Mouse (Mus musculus) kidney, embryonic 16.5 days (tissue): Measurements from ENCODE around the gene Rhobtb3. TPM values are rescaled to one million over a fixed set of nuclear protein-coding genes. Genes with fewer than 3 reads are reported as not detected.
"Not testable (repeated sequence)": the region's sequence is repeated elsewhere in the genome, so short reads cannot be mapped to it uniquely, and the experiment has no call there.

Experiments
- ATAC-seq: fragments of 200-750 bp; cut with Nextera tagmentation; 2 replicates; pipeline ENCODE4 v1.8.0; 2017; ENCODE audit warnings: moderate TSS enrichment; ENCODE audit not compliant: low FRiP score, low TSS enrichment
- H3K27ac ChIP-seq: fragments of 300-500 bp; sonication (generic); 2 replicates; pipeline ENCODE4 v1.5.1; 2014; ENCODE audit warnings: low read length
- H3K27me3 ChIP-seq: fragments of 300-500 bp; sonication (generic); 2 replicates; pipeline ENCODE4 v1.6.1; 2014; ENCODE audit warnings: low read length, control low read depth, mixed read lengths; ENCODE audit not compliant: insufficient read depth
- H3K36me3 ChIP-seq: fragments of 300-500 bp; sonication (generic); 2 replicates; pipeline ENCODE4 v1.6.1; 2014; ENCODE audit warnings: low read length, control low read depth, mixed read lengths; ENCODE audit not compliant: insufficient read depth
- H3K4me1 ChIP-seq: fragments of 300-500 bp; sonication (generic); 2 replicates; pipeline ENCODE4 v1.6.1; 2014; ENCODE audit warnings: low read length, control low read depth, mixed read lengths; ENCODE audit not compliant: insufficient read depth
- H3K4me2 ChIP-seq: fragments of 300-500 bp; sonication (generic); replicated peaks from 2 replicates; pipeline ENCODE4 v1.6.1; 2014; ENCODE audit warnings: low read depth, low read length
- H3K4me3 ChIP-seq: fragments of 300-500 bp; sonication (generic); 2 replicates; pipeline ENCODE4 v1.5.1; 2014; ENCODE audit warnings: mild to moderate bottlenecking, low read length
- H3K9ac ChIP-seq: fragments of 300-500 bp; sonication (generic); replicated peaks from 2 replicates; pipeline ENCODE4 v1.6.1; 2014; ENCODE audit warnings: low read length
- H3K9me3 ChIP-seq: fragments of 300-500 bp; sonication (generic); 2 replicates; pipeline ENCODE4 v1.6.1; 2016; ENCODE audit warnings: low read length, control low read depth
- WGBS: fragments of 180-500 bp; shearing (Covaris S2); extraction: QIAGEN DNeasy Blood & Tissue Kit; methylation state at CpG from one replicate; pipeline ENCODE4 v1.1.7; 2014; 5-methylcytosine and 5-hydroxymethylcytosine counted together
- polyA plus RNA-seq: library from polyadenylated mRNA; unstranded; fragments of >200 nt; fragmentation: Nextera tagmentation; extraction: Ambion mirVana; gene quantifications from 2 replicates; pipeline ENCODE4 v1.2.1, GENCODE M21; 2015

Gene Rhobtb3
- polyA plus RNA-seq, 1 experiment from 2014 or later, result 31.2 TPM

DNA sequence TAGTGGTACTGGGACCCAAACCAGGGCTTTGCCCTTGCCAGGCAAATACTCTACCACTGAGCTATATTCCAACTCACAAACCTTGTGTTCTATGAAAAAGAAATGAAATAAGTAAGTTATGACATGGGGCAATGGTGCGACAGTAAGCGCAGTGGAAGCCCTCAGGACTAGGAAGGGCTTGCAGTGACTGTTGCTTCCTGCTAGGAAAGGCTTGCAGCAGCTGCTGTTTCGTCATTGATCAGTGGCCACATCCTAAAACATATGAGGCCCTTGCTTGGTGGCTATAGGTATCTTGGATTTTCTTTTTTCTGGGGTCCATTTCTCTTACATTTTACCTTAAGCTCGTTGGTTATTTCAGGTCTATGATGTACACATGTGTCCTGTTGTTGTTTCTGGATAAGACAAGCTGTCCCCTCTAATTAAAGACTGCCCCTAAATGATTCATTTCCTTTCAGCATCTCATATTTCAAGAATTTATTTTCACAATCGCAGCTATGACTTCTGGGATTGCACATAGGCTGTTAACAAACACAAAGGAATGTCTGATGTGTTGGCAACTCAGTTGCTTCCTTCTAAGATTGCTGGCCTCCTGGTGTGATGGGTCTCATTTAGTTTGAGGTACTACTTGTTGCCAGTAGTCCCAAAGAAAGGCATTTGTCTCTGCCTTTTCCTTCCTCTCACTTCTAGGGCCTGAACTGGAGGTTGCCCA is 119.0 kb downstream of the Rhobtb3 start:
- H3K27me3 ChIP-seq, result no peaks in the 10 kb centered on the region
- no peak overlapping the region for H3K4me3 ChIP-seq
- no peaks in the 10 kb centered on the region for H3K36me3 ChIP-seq
- H3K9ac ChIP-seq, result no peak overlapping the region
- ATAC-seq, result no peak
- no peaks in the 10 kb centered on the region for H3K9me3 ChIP-seq
- 67% methylated on average over 5 of the region's 5 CpGs for WGBS
- H3K4me2 ChIP-seq, result no peak overlapping the region
- H3K27ac ChIP-seq, result no peak overlapping the region
- no peaks in the 10 kb centered on the region for H3K4me1 ChIP-seq

- Histone ChIP-seq H3K4me2 (no peak overlapping the region), H3K27me3 (no peaks in the 10 kb centered on the region), H3K36me3 (no peaks in the 10 kb centered on the region), H3K27ac (no peak overlapping the region), H3K9me3 (no peaks in the 10 kb centered on the region), H3K4me3 (no peak overlapping the region), H3K9ac (no peak overlapping the region), H3K4me1 (no peaks in the 10 kb centered on the region)
- ATAC-seq, result no peak
- 87% methylated on average over 9 of the region's 9 CpGs for WGBS
Observed at GRCm38 (mm10) chr13:75823201-75823600, 120.5 kb downstream of the Rhobtb3 start.

- H3K4me1 ChIP-seq, H3K36me3 ChIP-seq, H3K9ac ChIP-seq, H3K27me3 ChIP-seq, H3K4me3 ChIP-seq, ATAC-seq, H3K9me3 ChIP-seq, H3K27ac ChIP-seq, H3K4me2 ChIP-seq: not testable (repeated sequence)
- WGBS, result 88% methylated on average over 3 of the region's 4 CpGs
Observed at GRCm38 (mm10) chr13:75822366-75822765, 121.4 kb downstream of the Rhobtb3 start.

DNA sequence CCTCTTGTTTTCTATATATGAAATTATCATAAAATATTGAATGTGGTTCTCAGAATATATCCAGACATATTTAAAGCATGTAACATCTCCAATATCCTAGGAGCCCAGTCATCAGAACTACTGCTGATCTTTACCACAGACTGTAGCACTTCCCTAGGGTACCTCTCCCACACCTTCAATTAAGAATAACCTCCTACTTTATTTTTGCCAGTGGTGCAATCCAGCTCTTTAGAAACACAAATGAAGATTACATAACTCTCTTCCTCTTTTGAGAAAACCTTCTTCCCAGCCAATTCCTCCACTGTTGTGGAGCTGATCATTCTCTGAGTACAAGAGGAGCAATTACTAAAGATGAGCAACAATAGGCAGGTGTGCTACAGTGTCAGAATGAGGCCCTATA is 123.8 kb downstream of the Rhobtb3 start:
- Histone ChIP-seq H3K9me3 (no peaks in the 10 kb centered on the region), H3K4me3 (no peak overlapping the region), H3K27me3 (no peaks in the 10 kb centered on the region), H3K27ac (no peak overlapping the region), H3K36me3 (no peaks in the 10 kb centered on the region), H3K4me1 (no peaks in the 10 kb centered on the region), H3K9ac (no peak overlapping the region), H3K4me2 (no peak overlapping the region)
- ATAC-seq, result no peak

Other genes starting within 250 kb of the Rhobtb3 start
- 4.2 and 5.1 TPM in 2 replicates for gene Ell2, start 237.2 kb downstream of the Rhobtb3 start, polyA plus RNA-seq
- gene Glrx, start 104.1 kb downstream of the Rhobtb3 start, polyA plus RNA-seq, result 40.7 and 44.7 TPM in 2 replicates
- gene Spata9, start 23.2 kb upstream of the Rhobtb3 start, polyA plus RNA-seq, result 0.80 and 1.0 TPM in 2 replicates
- gene Rfesd, start 74.8 kb upstream of the Rhobtb3 start, polyA plus RNA-seq, result 15.7 and 18.1 TPM in 2 replicates
- gene Gpr150, start 113.1 kb upstream of the Rhobtb3 start, polyA plus RNA-seq, result 0.49 and 0.56 TPM in 2 replicates
- gene Arsk, start 154.7 kb upstream of the Rhobtb3 start, polyA plus RNA-seq, result 11.0 and 11.1 TPM in 2 replicates
- gene Ttc37, start 154.8 kb upstream of the Rhobtb3 start, polyA plus RNA-seq, result 13.8 and 13.9 TPM in 2 replicates